Mouse (Mus musculus) ES-E14 (cell line): ENCODE data around the gene Arl8a.

Source experiments
- CHD2 ChIP-seq: IDR thresholded peaks from 2 replicates; pipeline ENCODE4 v1.6.1; 2014; ENCODE audit warnings: mild to moderate bottlenecking, low read depth, low read length, inconsistent platforms
- ZC3H11A ChIP-seq: IDR thresholded peaks from 2 replicates; pipeline ENCODE4 v1.6.1; 2012; ENCODE audit warnings: low read depth, mild to moderate bottlenecking, inconsistent platforms, low read length, borderline replicate concordance

DNA sequence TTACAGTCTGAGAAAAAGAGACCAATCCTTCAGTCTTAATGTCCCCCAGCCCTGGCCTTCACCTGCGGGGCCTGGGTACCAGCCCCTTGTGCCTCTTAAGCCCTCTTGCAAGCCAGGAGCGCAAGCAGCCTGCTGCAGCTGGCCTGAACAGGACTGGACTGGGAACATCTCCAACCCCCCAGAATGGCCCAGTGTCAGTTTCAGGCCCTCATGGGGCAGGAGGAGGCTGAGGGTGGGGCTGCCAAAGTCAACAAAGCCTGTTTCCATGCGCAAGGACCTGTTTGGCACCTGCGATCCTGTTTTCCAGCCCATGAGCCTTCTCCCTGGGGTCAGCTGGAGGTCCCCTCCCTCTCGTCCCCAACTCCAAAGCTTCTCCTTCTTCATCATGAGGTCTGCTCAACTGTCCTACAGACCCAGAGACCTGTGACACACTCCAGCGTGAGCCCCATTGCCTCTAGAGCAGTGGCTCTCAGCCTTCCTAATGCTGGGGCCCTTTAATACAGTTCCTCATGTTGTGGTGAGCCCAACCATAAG lies 49.4 kb downstream of the Arl8a start:
- TF ChIP-seq CHD2 = no peak
- no peak for TF ChIP-seq ZC3H11A
